Mouse (Mus musculus) midbrain, embryonic 15.5 days (tissue): ENCODE results near the gene Unc119. TPM values are rescaled to one million over a fixed set of nuclear protein-coding genes. Genes with fewer than 3 reads are reported as not detected.

ENCODE experiments used
- ATAC-seq: fragments of 200-750 bp; cut with Nextera tagmentation; replicated peaks from 2 replicates; pipeline ENCODE4 v1.8.0; 2017; ENCODE audit warnings: moderate TSS enrichment
- H3K27ac ChIP-seq: fragments of 300-500 bp; sonication (generic); 2 replicates; pipeline ENCODE4 v1.5.1; 2015; ENCODE audit warnings: mild to moderate bottlenecking, inconsistent platforms
- H3K27me3 ChIP-seq: fragments of 300-500 bp; sonication (generic); replicated peaks from 2 replicates; pipeline ENCODE4 v1.6.1; 2015; ENCODE audit warnings: inconsistent platforms
- H3K36me3 ChIP-seq: fragments of 300-500 bp; sonication (generic); replicated peaks from 2 replicates; pipeline ENCODE4 v1.6.1; 2015; ENCODE audit warnings: inconsistent platforms
- H3K4me1 ChIP-seq: fragments of 300-500 bp; sonication (generic); 2 replicates; pipeline ENCODE4 v1.6.1; 2015; ENCODE audit warnings: inconsistent platforms
- H3K4me2 ChIP-seq: fragments of 300-500 bp; sonication (generic); 2 replicates; pipeline ENCODE4 v1.6.1; 2015; ENCODE audit warnings: inconsistent platforms, mild to moderate bottlenecking, moderate library complexity
- H3K4me3 ChIP-seq: fragments of 300-500 bp; sonication (generic); 2 replicates; pipeline ENCODE4 v1.5.1; 2015; ENCODE audit warnings: mild to moderate bottlenecking, inconsistent platforms
- H3K9ac ChIP-seq: fragments of 300-500 bp; sonication (generic); 2 replicates; pipeline ENCODE4 v1.6.1; 2015; ENCODE audit warnings: mild to moderate bottlenecking, inconsistent platforms
- H3K9me3 ChIP-seq: fragments of 300-500 bp; sonication (generic); 2 replicates; pipeline ENCODE4 v1.6.1; 2016; ENCODE audit warnings: inconsistent platforms
- WGBS: fragments of 180-500 bp; shearing (Covaris S2); methylation state at CpG from one replicate; pipeline ENCODE4 v1.1.7; 2015; ENCODE audit warnings: mixed read lengths; 5-methylcytosine and 5-hydroxymethylcytosine counted together
- polyA plus RNA-seq: library from polyadenylated mRNA; unstranded; fragments of >200 nt; fragmentation: Nextera tagmentation; extraction: Ambion mirVana; gene quantifications from 2 replicates; pipeline ENCODE4 v1.2.1, GENCODE M21; 2015

The Unc119 gene
- 80.8 and 89.7 TPM in 2 replicates for polyA plus RNA-seq

GRCm38 (mm10) chr11:78343381-78344327, at the start of gene Unc119:
Gene Unc119, plus strand, starts transcription at chr11:78343482.
- Histone ChIP-seq H3K36me3 (peaks cover 12% of the 10 kb centered on the region), H3K4me2 (peak within 1 kb of the TSS; percentile 74), H3K4me1 (peaks cover 32% of the 10 kb centered on the region), H3K9ac (peak within 1 kb of the TSS; percentile 96), H3K27me3 (no peaks in the 10 kb centered on the region), H3K9me3 (no peaks in the 10 kb centered on the region), H3K4me3 (peak within 1 kb of the TSS; percentile 89), H3K27ac (peak within 1 kb of the TSS; percentile 82)
- ATAC-seq, result peak; percentile 87
- 1% methylated on average over 51 of the region's 66 CpGs for WGBS

DNA sequence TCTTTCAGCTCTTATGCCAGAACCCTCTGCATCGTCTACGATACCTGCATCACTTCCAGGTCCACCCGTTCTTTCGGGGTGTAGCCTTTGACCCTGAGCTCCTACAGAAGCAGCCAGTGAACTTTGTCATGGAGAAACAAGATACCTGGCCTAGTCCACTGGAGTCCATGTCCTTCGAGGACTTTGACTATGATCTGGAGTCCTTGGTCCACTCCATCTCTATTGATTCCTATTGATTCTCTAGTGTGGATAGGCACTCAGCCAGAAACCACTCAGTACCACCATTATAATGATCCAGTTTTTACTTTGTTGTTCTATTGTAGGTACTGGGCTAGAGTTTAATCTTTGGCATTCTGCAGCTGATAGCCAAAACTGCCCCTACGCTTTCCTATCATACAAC, 48.7 kb upstream of the Unc119 start:
- H3K27ac ChIP-seq, result no peak overlapping the region
- no peak overlapping the region for H3K9ac ChIP-seq
- H3K36me3 ChIP-seq, result peaks cover 26% of the 10 kb centered on the region
- no peak overlapping the region for H3K4me3 ChIP-seq
- H3K27me3 ChIP-seq, result no peaks in the 10 kb centered on the region
- H3K4me1 ChIP-seq, result no peaks in the 10 kb centered on the region
- no peaks in the 10 kb centered on the region for H3K9me3 ChIP-seq
- WGBS, result 96% methylated on average over 6 of the region's 6 CpGs
- no peak overlapping the region for H3K4me2 ChIP-seq
- no peak for ATAC-seq

DNA sequence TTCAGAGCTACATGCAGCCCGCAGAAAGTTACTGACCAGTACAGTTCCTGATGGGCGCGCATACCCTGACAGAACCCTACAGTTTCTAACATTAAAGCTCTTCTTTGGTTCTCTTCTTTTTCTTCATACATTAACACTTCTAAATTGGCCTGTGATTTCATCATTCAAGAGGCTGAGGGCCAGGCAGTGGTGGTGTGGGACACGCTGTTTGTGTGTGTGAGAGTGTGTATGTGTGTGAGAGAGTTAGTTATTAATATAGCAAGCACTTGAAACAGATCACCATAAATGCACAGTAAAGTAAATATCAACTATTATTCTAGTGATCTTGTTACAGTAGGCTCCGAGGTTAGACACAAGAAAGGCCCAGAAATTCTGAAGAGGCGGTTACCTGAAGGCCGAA, 42.4 kb upstream of the Unc119 start:
- Histone ChIP-seq H3K4me3 (peak overlapping the region; percentile 58), H3K27ac (peak overlapping the region; percentile 68; the same call in 1 of the 2 replicates), H3K9me3 (no peaks in the 10 kb centered on the region), H3K4me2 (peak overlapping the region; percentile 100), H3K36me3 (no peaks in the 10 kb centered on the region), H3K27me3 (no peaks in the 10 kb centered on the region), H3K9ac (peak overlapping the region; percentile 55), H3K4me1 (peaks cover 12% of the 10 kb centered on the region)
- WGBS, result 68% methylated on average over 7 of the region's 7 CpGs
- peak; percentile 54 for ATAC-seq

DNA sequence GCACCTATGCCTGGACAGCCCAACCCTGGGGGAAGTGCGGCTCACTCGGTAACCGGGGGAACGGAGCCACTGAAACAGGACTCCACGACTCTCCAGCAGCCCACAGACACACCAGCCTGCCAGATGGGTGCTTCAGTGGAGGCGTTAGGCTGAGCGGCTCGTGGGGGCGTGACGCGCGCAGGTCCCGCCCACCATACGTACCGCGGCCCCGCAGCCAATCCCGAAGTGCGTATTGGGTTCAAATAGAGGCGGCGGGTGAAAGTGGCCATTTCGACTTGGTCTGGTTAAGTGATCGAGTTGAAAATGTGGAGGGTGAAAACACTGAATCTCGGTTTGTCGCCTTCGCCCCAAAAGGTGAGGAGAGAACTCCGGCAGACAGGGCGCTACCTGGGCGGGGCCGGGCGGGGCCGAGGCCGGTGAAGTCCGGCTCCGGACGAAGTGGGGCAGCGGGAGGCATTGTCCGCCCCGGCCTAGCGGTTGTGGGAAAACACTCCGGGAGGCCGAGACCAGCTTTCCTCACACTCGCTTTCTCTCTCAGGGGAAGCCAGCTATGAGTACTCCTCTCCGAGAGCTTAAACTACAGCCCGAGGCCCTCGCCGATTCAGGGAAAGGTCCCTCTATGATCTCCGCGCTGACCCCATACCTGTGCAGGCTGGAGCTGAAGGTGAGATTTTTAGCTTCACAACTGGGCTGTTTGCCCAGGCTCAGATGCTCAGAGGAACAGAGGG, 41.8 kb upstream of the Unc119 start, which contains the start of gene Spag5:
Gene Spag5, plus strand, starts transcription at position 173 of the 728 bp plus-strand sequence.
- Histone ChIP-seq H3K4me1 (peaks cover 12% of the 10 kb centered on the region), H3K9me3 (no peaks in the 10 kb centered on the region), H3K4me3 (peak within 1 kb of the TSS; percentile 58), H3K4me2 (peak within 1 kb of the TSS; percentile 100), H3K27ac (peak within 1 kb of the TSS; percentile 68; the same call in 1 of the 2 replicates), H3K9ac (peak within 1 kb of the TSS; percentile 55), H3K36me3 (no peaks in the 10 kb centered on the region), H3K27me3 (no peaks in the 10 kb centered on the region)
- WGBS, result under 1% methylated on average over 49 of the region's 49 CpGs
- peak; percentile 99 for ATAC-seq

GRCm38 (mm10) chr11:78305272-78305671, 38.0 kb upstream of the Unc119 start:
- Histone ChIP-seq H3K27ac (no peak overlapping the region), H3K9me3 (no peaks in the 10 kb centered on the region), H3K36me3 (no peaks in the 10 kb centered on the region), H3K27me3 (no peaks in the 10 kb centered on the region), H3K4me1 (peaks cover 12% of the 10 kb centered on the region), H3K4me3 (no peak overlapping the region), H3K4me2 (no peak overlapping the region), H3K9ac (no peak overlapping the region)
- ATAC-seq, result no peak
- 90% methylated on average over 4 of the region's 4 CpGs for WGBS

- no peak for ATAC-seq
- Histone ChIP-seq H3K27ac (no peak overlapping the region), H3K36me3 (no peaks in the 10 kb centered on the region), H3K9me3 (no peaks in the 10 kb centered on the region), H3K27me3 (no peaks in the 10 kb centered on the region), H3K4me2 (no peak overlapping the region), H3K4me1 (no peaks in the 10 kb centered on the region), H3K4me3 (no peak overlapping the region), H3K9ac (no peak overlapping the region)
- WGBS, result 79% methylated on average over 8 of the region's 8 CpGs
Observed at GRCm38 (mm10) chr11:78310861-78311511, 32.3 kb upstream of the Unc119 start.

- Histone ChIP-seq H3K4me3 (no peak overlapping the region), H3K27ac (no peak overlapping the region), H3K9me3 (no peaks in the 10 kb centered on the region), H3K36me3 (no peaks in the 10 kb centered on the region), H3K4me2 (no peak overlapping the region), H3K9ac (no peak overlapping the region), H3K27me3 (no peaks in the 10 kb centered on the region), H3K4me1 (no peaks in the 10 kb centered on the region)
- 93% methylated on average over 2 of the region's 2 CpGs for WGBS
- no peak for ATAC-seq
Observed at GRCm38 (mm10) chr11:78313662-78314061, 29.6 kb upstream of the Unc119 start.

DNA sequence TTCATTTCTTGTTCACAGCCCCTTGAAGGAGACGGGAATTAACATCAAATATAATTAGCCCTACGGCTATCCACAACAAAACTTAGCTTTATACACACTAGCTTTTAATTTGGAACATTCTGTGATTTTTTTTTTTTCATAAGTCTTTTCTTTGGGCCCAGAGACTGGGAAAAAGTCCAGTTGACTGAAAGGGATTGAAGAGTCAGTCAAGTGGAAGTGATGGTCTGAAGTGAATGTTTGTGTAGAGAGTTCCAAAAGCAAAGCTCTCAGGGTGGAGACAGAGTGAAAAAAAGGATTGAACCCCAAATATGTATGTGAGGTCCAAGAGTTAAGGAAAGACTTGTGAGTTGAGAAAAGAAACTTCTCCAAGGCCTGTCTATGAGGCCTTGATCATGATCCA, 24.9 kb upstream of the Unc119 start:
- no peaks in the 10 kb centered on the region for H3K27me3 ChIP-seq
- no peaks in the 10 kb centered on the region for H3K9me3 ChIP-seq
- H3K9ac ChIP-seq, result no peak overlapping the region
- no peak overlapping the region for H3K27ac ChIP-seq
- H3K4me3 ChIP-seq, result no peak overlapping the region
- no peak for ATAC-seq
- H3K36me3 ChIP-seq, result 0 out of 2 replicates have a peak, but pooled peaks cover 3% of the 10 kb centered on the region
- H3K4me1 ChIP-seq, result peaks cover 4% of the 10 kb centered on the region; the same call in 1 of the 2 replicates
- H3K4me2 ChIP-seq, result no peak overlapping the region
- WGBS, result 81% methylated on average over 2 of the region's 2 CpGs

DNA sequence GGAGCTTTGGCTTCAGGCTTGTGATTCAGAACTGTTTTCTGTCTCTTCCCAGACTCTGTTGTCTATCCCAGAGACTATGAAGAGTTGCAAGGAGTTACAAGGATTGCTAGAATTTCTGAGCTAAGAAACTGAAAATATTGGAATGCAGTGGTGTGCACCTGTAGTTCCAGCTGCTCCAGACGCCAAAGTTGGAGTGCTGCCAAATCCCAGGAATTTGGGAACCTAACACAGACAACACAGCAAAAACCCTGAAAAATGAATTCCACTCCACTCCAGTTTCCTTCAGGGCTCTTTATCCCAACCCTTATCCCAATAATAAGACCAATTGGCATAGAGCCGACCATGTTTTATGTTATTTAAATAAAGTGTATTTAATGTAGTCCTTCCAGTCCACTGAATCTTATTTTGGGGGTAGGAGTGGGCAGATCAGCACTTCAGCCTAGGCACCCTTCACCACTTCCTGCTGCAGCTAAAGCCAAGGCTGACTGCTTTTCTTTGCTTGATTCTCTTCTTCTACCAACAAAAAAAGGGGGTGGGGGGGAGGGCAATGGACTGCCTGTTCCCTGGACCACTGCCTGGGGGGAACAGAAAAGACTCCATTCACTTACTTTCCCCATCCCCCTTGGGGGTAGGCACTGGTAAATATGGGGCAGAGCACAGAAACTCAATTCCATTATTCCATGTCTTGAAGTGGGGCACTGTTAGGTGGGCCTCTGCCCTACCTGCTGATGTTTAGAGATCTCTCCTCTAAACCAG, 21.0 kb upstream of the Unc119 start:
- H3K4me2 ChIP-seq, result peak overlapping the region; percentile 36
- H3K9me3 ChIP-seq, result no peaks in the 10 kb centered on the region
- WGBS, result 56% methylated on average over 2 of the region's 2 CpGs
- H3K4me1 ChIP-seq, result peaks cover 4% of the 10 kb centered on the region; the same call in 1 of the 2 replicates
- peak overlapping the region; percentile 16; the same call in 1 of the 2 replicates for H3K4me3 ChIP-seq
- peak overlapping the region; percentile 48; the same call in 1 of the 2 replicates for H3K27ac ChIP-seq
- no peaks in the 10 kb centered on the region for H3K27me3 ChIP-seq
- peak; percentile 28; the same call in 1 of the 2 replicates for ATAC-seq
- H3K36me3 ChIP-seq, result 0 out of 2 replicates have a peak, but pooled peaks cover 3% of the 10 kb centered on the region
- no peak overlapping the region for H3K9ac ChIP-seq

DNA sequence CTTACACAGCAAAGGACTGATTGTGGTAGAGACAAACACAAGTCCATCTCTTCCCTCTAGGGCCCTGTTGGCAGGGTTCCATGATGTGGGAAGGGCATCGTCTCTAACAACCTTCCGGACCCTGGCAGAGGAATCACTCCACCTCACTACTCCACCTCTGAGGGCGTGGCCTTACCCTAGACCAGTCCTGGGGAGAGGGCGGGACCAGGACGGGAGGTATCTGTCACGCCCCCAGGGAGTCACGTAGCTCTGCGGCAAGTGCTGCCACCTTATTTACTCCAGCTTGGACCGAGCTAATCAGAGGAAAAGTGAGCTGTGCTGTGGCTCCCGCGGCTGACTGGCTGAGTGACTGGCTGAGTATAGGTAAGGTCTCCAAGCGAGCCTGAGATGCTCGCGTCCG, 20.4 kb upstream of the Unc119 start, which contains the start of gene Aldoc:
Gene Aldoc, plus strand, starts transcription at position 109 of the 400 bp plus-strand sequence.
- Histone ChIP-seq H3K27me3 (no peaks in the 10 kb centered on the region), H3K9ac (no peak within 1 kb of the TSS), H3K4me2 (peak within 1 kb of the TSS; percentile 36), H3K4me1 (peaks cover 4% of the 10 kb centered on the region; the same call in 1 of the 2 replicates), H3K9me3 (no peaks in the 10 kb centered on the region), H3K36me3 (0 out of 2 replicates have a peak, but pooled peaks cover 3% of the 10 kb centered on the region), H3K27ac (peak within 1 kb of the TSS; percentile 48), H3K4me3 (peak within 1 kb of the TSS; percentile 16)
- ATAC-seq, result peak; percentile 90
- WGBS, result 7% methylated on average over 15 of the region's 15 CpGs
